Mouse (Mus musculus) MEL-GATA-1-ER (cell line): ENCODE results near the gene Abcg5.

Source experiments
- DNase-seq: peaks from one replicate; pipeline ENCODE4 v3.0.0-alpha.2; 2012; ENCODE audit warnings: low read depth; ENCODE audit errors: extremely low read depth

Abcg5 gene

GRCm38 (mm10) chr17:84611500-84611899 is 71.3 kb downstream of the Abcg5 start:
- DNase-seq, result no peak

- DNase-seq, result no peak
These were observed 74.2 kb downstream of the Abcg5 start for GRCm38 (mm10) chr17:84608606-84609005.
